Mouse (Mus musculus) embryo, embryonic 11.5 days (tissue): ENCODE results near the gene Mesp1.
"Not testable (repeated sequence)": the region's sequence is repeated elsewhere in the genome, so short reads cannot be mapped to it uniquely, and the experiment has no call there.

Experiments used
- DNase-seq: peaks from one replicate; pipeline ENCODE4 v3.0.0-alpha.2; 2012; ENCODE audit warnings: low read depth, low spot score

Gene Mesp1

DNA sequence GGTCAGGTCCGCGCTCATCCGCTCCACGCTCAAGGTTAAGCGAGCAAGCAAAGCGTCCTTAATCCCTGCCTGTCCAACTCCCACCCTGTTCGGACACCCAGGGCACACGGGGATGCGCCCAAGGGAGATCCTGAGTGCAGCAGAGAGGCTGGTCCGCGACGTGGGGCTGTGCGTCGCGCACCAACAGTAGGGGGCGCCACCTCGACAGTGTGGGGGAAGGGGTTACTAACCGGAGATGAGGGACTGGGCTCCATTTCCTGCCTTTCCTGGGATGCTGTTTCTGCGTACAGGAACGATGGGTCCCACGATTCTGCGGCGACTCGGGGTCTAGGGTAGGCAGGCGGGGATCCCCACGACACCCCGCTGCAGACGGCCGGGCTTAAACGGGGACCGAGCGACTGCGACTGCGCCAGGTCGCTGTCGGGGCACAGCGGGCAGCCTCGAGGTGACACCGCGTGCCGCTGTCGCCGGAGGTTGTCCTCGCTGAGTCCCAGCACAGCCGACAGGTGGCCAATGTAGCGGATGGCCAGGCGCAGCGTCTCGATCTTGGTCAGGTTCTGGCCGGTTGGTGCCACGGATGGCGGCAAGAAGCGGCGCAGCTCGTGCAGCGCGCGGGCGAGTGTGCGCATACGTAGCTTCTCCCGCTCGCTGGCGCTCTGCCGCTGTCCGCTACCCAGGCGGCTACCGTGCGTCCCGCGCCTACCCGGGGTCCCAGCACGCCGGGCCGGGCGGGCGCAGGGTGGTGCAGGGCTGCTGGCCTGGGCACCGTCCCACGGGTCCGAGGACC, 760 bp downstream of the Mesp1 start:
- no peak for DNase-seq

DNA sequence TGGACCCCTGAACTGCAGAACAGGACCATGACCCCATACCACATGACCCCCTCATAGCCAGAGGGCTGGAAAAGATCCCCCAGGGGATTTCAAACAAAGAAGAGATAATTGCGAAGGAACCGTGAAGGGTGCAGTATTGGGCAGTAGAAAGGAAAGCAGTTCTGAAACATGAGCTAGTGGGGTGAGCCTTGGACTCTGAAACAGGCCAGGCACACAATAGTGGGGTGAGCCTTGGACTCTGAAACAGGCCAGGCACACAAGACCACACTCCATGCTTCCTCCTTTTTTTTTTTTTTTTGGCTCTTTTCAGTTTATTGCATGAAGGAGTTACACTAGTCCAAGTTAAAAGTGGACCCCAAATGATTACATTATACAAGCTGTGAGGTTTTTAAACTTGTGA, 3.8 kb downstream of the Mesp1 start:
- DNase-seq = not testable (repeated sequence)

DNA sequence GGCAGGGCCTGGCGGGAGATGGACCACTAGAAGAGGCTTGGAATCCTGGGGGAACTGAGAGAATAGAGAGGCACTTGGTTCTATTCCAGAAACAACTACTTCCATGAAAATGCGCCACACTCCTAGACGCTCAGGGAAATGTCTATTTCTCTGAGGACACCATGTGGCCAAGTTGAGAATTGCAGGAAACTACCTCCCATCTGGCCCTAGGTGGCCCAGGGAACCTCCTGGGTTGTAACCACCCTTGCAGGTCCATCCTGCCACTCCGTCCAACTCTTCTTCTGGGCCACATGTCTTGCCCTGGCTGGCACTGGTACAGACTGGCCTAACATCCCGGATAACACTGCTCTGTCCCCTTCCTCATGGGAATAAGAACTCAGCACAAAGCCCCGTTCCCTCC, 7.3 kb downstream of the Mesp1 start:
- no peak for DNase-seq

DNA sequence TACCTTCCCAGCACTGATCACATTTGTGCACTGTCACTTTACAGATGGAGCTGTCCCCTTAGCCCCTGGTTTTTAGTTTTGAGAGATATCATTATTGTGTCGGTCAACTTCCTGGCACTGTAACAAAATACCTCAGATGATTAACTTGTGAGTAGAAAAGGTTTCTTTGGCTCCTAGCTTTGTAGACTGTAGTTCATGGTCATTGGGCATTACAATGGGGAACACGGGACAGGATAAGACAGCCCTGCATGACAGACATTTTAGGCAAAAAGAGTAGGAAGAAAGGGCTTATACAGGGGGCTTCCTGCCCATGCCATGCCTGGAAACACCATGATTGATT, 11.1 kb downstream of the Mesp1 start:
- no peak for DNase-seq

DNA sequence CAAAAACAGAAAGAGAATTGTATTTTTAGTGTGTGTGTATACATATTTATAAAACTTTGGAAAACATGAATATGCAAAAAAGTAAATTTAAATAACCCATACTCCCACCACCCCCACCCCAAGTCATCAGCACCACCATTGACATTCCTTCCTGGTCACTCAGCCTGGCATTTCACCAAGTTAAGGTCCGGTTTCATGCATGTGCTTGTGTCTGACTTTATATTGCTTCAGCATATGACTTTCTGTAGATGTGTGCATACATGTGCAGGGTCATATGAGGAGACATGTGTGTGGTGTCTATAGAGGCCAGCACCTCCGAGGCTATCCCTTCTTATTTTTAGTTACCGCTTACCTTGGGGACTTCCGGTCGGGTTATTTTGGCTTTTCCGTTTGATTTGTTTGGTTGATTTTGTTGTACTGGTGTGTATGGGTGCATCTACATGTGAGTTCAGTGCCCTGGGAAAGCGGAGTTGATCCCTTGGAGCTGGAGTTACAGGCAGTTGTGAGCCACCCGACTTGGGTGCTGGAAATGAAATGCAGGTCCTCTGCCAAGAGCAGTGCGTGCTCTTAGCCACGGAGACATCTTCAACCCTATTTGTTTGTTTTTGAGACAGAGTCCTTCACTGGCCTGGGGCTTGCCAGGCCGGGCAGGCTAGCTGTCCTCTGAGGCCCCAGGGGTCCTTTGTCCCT, 11.6 kb downstream of the Mesp1 start:
- DNase-seq = no peak

DNA sequence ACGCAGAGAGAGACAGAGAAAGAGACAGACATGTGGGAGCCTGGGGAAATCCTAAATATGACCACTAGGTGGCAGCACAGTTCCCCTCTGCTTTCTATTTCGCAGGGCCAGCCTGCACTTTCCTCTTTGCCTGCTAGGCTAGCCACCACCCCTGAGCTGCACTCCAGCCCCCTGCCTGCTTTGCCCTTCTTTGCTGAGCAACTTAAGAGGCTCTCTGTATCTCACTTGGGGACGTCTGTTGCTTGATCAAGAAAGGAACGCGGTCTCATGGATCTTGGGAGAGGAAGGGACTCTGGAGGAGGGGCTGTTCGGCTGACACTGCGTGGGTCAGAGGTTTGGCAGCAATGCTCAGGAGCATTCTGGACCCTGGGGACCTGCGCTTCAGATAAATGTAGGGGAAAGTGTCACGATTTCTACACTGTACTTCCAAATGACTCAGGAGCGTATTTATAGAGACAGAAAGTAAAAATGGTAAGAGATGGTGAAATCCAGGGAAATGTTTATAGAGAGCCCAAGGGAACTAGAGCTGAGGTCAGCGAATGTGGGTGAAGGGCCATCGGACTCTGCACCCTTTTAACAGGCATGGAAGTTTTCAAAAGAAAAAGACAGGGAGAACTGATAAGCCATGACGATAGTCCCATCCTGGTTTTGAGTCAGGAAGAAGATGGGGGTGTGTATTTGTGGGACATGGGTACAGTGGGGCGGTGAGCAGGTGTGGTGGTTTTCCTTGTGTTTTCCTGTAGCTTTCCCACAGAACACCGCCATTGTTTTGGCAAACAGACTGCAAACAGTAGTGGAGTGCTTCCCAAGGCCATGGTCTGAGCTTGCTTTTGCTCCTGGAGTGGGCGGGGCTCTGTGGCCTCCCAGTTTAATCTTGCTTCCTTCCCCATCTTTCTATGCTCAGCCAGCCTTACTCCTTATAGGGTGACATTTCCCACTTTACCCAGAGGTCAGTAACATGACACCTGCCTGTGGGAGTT, 12.7 kb downstream of the Mesp1 start:
- DNase-seq = peak; percentile 65

DNA sequence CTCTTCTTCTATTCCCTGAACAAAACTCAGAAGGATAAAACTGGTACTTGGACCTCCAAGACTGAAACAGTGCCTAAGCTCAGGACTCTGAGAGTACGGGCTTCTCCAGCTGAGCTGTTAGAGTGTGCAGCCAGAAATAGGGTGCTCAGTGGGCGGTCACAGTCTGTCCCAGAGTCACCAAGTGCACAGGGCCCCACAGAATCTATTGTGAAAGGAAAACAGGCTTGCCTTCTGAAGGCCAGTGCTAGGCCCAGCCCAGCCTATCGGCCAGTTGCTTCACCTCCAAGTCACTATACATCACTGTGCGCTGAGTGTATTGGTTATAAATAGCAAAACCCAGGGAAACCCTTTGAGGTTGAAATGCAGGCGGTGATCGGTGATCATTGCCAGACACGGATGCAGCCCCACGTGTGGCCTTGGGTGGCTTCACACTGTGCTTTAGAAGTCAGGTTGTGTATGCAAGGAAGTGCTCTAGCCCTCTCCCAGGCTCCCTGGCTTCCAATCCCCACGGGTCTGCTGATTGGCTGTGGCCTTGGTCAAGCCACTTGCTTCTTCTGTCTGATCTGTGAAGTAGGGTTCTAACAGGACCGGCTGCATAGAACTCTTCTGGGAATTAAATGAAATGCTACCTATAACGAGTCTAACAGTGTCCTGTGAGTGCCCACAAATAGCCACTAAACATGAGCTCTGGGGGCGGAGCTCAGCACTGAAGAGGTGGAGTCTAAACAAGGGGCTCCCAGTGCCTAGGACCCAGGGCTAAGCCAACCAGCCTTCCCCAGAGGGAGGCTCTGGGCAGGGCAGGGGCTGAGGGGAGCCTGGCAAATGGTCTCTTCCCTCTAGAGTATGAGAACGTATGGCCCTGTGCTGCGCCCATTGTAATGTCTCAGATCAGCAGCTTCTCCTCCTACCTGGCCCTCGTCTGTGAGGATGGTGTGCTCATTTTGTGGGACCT, 21.8 kb downstream of the Mesp1 start:
- DNase-seq = no peak

DNA sequence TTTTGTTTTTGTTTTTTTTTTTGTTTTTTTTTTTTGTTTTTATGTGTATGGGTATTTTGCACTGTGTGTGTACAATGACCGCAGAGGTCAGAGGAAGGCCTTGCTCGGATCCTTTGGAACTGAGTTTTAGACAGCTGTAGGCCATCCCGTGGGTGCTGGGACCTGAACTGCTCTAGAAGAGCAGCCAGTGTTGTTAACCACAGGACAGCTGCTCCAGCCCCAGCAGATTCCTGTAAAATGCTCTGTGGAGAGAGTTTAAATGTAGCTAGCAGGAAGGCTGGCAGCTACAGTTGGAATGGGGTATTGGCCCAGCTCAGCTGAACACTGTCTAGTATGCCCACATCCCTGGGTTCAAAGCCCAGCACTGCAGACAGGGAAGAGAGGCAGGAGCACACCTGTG, 23.9 kb downstream of the Mesp1 start:
- DNase-seq = no peak

DNA sequence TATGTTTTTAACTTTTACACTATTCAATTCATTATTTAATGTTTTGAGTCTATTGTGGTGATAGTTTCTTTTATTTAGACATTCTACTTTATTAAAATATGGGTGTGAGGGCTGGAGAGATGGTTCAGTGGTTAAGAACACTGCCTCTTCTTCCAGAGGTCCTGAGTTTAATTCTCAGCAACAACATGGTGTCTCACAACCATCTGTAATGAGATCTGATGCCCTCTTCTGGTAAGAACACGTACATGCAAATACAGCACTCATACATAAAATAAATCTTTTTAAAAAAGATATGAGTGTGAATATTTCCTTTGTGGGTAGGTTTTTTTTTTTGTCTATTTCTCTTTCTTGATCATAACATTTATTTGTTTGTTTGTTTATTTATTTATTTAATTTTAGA, 27.6 kb downstream of the Mesp1 start:
- no peak for DNase-seq

DNA sequence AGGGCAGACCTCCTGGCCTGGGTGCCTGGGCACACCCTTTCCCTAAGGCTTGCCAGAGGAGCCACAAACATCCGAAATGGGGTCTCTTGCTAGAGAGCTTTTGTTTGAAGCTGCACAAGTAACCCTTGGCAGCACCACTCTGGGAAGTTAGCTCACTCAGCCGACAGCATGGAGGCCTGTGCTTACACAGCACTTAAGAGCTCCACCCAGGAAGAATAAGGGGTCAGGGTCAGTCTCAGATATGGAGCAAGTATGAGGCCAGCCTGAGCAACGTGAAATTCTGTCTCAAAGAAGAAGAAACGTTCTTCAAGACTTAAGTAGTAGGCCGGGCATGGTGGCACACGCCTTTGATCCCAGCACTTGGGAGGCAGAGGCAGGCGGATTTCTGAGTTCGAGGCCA, 31.5 kb downstream of the Mesp1 start:
- DNase-seq = no peak

DNA sequence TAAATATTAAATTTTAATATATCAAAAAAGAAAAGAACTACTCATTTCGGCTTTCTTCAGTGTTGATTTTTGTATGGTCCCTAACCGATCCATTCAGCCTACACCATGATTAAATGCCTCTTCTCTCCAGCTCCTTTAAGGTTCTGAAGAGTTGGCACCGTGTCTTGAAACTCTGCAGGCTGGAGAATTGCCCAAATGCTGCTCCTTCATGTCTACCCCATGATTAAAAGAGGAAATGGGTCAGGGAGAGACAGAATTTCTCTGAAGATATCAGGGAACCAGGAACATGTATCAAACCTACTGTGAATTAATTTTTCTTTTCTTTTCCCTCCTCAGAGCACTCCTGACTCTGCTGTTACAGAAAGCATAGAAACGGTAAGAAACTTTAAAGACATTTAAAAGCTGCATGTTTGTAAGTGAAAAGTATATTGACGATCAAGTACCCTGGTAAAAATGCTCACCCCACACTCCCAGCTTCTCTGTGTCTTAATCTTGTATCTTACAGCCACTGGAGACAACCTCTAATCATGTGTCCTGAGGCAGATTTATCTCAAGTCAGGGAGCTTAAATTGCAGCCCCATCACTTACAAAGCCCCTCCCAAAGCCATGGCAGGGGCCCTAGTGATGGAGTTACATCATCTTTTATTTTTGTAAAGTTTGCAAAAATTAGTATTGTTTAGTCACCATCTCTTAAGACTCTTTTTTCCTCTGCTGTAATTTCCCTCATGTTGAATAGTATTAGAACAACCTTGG, 32.3 kb downstream of the Mesp1 start:
- no peak for DNase-seq

DNA sequence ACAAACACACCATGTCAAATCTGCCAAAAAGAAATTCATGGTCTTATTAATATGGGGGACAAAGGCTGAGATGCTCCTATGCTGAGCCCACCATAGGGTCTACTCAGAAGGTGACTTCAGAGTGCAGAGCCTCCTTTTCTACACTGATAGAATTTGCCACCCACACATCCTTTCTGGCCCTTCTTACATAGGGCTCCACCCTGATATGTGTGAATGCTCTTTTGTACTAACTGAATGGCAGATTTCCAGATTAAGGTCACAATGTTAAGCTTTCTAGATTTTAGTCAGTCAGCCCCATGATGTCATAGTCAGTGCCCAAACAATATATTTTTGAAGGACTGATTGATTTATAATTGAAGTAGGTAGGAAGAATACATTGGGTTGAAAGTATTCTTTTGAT, 33.8 kb downstream of the Mesp1 start:
- DNase-seq = no peak

DNA sequence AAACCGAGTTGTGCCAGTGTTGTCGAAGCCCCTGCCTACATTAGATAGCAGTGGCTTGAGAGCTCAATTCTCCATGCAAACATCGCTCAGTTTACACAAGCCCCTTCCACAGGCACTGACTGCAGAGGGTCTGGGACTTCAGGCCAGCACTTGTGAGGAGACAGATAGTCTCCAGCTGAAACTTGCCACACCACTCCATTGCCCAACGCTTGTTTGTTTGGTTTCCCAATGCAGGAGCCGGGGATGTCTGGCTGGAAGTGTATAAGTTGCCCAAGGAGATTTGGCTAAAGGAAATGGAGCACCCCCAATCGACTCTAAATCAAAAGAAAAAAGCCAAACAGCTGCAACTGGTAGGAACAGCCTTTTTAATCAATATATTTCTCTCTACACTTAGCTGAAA, 35.4 kb downstream of the Mesp1 start:
- no peak for DNase-seq

DNA sequence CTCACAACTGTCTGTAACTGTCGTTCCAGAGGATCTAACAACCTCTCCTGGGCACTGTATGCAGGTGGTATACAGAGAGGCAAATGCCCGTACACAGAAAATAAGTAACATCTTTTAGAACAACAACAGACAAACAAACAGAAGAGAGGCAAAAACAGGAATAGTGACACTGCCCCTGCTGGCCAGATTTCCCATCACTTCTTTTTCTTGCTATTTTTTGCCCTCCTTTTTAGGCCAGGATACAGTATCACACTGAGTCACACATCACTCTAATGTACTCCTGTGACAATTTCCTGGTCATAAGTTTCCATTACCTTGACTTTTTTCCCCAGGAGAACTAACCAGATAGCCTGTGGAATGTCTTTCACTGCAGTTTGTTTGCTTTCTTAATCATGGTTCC, 37.3 kb downstream of the Mesp1 start:
- DNase-seq = no peak

DNA sequence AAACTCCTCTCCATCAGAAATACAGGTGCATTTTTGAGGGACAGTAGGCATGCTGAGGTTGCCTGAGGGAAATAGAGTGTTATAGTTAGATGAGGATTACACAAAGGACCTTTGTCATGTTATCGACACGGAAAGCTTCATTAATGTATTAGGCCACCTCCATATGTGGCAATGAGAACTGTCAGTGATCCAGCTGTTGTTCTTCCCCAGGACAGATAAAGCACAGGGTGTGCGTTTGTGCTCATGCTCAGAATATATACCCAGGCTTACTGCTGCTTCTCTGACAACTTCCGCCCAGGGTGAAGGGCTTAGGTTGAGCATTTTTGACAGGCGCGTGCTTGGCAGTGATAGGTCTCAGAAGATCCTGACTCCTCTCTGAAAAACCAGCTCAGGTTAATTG, 44.1 kb downstream of the Mesp1 start:
- no peak for DNase-seq

DNA sequence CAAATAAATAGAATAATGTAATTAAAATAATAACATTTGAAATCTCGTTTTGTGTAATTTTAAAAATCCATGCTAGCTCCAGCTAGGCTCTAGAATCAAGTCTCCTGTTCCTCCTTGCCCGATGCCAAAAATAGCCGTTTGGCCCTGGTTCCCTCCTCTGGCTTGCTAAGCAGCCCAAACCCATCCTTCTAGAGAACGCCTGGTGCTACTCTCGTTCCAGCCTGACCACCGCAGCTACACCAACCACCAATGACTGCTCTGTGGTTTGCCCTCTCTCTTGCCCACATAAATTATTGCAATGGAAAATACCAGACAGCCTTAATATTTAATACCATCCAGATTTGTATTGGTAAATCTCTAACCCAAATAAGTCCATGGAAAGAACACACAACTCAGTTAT, 45.9 kb downstream of the Mesp1 start:
- DNase-seq = no peak

DNA sequence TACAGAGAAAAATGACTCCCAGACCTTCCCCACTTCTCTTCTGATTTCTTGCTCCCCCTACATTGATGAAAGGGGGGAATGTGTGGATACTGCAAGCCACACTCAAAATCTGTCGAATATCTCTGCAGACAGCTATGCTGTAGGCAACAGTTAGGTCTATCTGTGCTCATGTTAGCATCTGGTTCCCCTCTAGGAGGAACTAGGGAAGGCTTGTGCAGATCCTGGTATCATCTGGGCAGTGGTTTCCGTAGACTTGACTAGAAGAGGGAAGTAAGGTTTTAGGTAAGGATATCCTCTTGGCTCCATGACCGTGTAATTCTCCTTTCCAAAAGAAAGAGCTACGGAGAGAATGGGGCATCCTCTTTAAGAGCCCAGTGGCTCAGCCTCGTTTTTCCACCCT, 49.0 kb downstream of the Mesp1 start:
- DNase-seq = no peak

DNA sequence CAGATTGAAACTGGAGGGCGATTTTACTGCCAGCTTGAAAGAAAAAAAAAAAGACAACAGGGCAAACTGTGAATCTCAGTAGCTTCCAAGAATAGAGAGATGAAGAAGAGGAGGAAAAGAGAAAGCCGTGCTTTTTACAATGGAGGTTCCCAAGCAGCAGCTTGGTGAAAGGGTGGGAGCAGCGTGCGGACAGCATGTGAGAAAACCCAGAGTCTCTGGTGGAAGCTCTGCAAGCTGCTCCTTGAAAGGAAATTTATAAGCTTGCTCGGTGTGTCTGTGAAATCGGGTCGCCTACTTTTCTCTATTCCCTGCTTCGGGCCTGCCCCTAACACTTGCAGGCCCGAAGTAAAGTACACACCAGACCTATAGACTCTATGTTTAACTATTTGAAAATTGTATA, 49.5 kb downstream of the Mesp1 start:
- no peak for DNase-seq

DNA sequence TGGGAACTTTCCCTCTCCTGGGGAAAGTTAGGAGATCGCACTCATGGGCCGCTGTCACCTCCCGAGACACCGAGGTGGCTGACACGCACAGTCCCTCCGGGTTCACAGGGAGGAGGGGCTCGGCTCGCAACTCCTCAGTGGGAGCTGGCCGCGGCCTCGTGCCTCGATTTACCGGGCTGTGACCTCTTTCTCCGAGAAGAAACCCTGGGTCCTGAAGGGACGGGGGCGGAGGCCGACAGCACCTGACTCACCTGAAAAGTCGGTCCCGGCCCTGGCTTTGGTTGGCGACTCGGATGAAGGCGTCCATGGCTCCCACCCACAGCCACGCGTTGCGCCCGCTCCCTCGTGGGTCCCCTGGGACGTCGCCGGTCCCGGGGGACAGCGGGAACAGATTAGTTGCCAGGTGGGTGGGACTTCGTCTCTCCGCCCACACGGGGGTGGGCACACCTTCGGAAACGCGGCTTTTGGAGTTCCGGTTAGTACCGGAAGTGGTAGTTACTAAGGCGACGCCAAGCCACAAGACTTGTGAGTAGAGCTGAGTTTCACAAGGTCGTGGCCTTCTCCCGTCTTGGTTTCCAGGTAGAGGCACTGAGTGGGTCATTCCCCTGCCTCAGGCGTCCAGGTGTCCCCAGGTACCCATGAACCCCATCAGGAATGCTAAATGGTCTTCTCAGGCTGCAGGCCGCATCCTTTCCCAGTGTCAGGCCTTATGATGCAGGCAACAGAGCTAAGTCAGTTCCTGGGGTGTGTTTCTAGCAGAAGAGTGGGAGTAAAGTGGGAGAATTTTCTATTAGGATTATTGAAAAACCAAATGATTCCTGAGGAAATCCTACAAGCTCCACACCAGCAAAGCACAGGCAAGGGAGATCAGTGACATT, 50.7 kb downstream of the Mesp1 start, which contains the start of the genes Pex11a and Wdr93:
Gene Pex11a, minus strand, starts transcription at position 473 of the 878 bp plus-strand sequence.
Gene Wdr93, plus strand, starts transcription at position 505 of the 878 bp plus-strand sequence.
- peak; percentile 66 for DNase-seq
